Mouse (Mus musculus) liver, embryonic 15.5 days (tissue): Measurements from ENCODE around the gene Tgm7. TPM values are rescaled to one million over a fixed set of nuclear protein-coding genes. Genes with fewer than 3 reads are reported as not detected.
"Not testable (repeated sequence)": the region's sequence is repeated elsewhere in the genome, so short reads cannot be mapped to it uniquely, and the experiment has no call there.

Source experiments
- ATAC-seq: fragments of 200-750 bp; cut with Nextera tagmentation; 2 replicates; pipeline ENCODE4 v1.8.0; 2017; ENCODE audit warnings: moderate number of reproducible peaks, mild to moderate bottlenecking, moderate library complexity; ENCODE audit not compliant: insufficient read depth
- H3K27ac ChIP-seq: fragments of 300-500 bp; sonication (generic); replicated peaks from 2 replicates; pipeline ENCODE4 v1.5.1; 2015; ENCODE audit warnings: mild to moderate bottlenecking, inconsistent platforms
- H3K27me3 ChIP-seq: fragments of 300-500 bp; sonication (generic); 2 replicates; pipeline ENCODE4 v1.6.1; 2015; ENCODE audit warnings: mild to moderate bottlenecking, inconsistent platforms
- H3K36me3 ChIP-seq: fragments of 300-500 bp; sonication (generic); replicated peaks from 2 replicates; pipeline ENCODE4 v1.6.1; 2015; ENCODE audit warnings: moderate library complexity, mild to moderate bottlenecking, inconsistent platforms
- H3K4me1 ChIP-seq: fragments of 300-500 bp; sonication (generic); replicated peaks from 2 replicates; pipeline ENCODE4 v1.6.1; 2015; ENCODE audit warnings: inconsistent platforms
- H3K4me2 ChIP-seq: fragments of 300-500 bp; sonication (generic); 2 replicates; pipeline ENCODE4 v1.6.1; 2015; ENCODE audit warnings: moderate library complexity, mild to moderate bottlenecking, inconsistent platforms
- H3K4me3 ChIP-seq: fragments of 300-500 bp; sonication (generic); replicated peaks from 2 replicates; pipeline ENCODE4 v1.5.1; 2015; ENCODE audit warnings: mild to moderate bottlenecking, inconsistent platforms
- H3K9ac ChIP-seq: fragments of 300-500 bp; sonication (generic); 2 replicates; pipeline ENCODE4 v1.6.1; 2015; ENCODE audit warnings: moderate library complexity, mild to moderate bottlenecking, inconsistent platforms
- H3K9me3 ChIP-seq: fragments of 300-500 bp; sonication (generic); replicated peaks from 2 replicates; pipeline ENCODE4 v1.6.1; 2016; ENCODE audit warnings: inconsistent platforms
- WGBS: fragments of 180-500 bp; shearing (Covaris S2); methylation state at CpG from one replicate; pipeline ENCODE4 v1.1.7; 2015; ENCODE audit warnings: mixed read lengths; ENCODE audit not compliant: insufficient replicate concordance; 5-methylcytosine and 5-hydroxymethylcytosine counted together
- polyA plus RNA-seq: library from polyadenylated mRNA; unstranded; fragments of >200 nt; fragmentation: Nextera tagmentation; extraction: Ambion mirVana; gene quantifications from 2 replicates; pipeline ENCODE4 v1.2.1, GENCODE M21; 2015

Gene Tgm7
- polyA plus RNA-seq, 1 experiment from 2014 or later = not detected

- no peaks in the 10 kb centered on the region for H3K27me3 ChIP-seq
- ATAC-seq = no peak
- H3K9me3 ChIP-seq = no peaks in the 10 kb centered on the region
- no peak overlapping the region for H3K4me2 ChIP-seq
- no peaks in the 10 kb centered on the region for H3K36me3 ChIP-seq
- no peaks in the 10 kb centered on the region for H3K4me1 ChIP-seq
- H3K27ac ChIP-seq = no peak overlapping the region
- 61% methylated on average over 1 of the region's 1 CpGs for WGBS
- no peak overlapping the region for H3K9ac ChIP-seq
- no peak overlapping the region for H3K4me3 ChIP-seq
Observed at GRCm38 (mm10) chr2:121127536-121127935, 17.9 kb upstream of the Tgm7 start.

GRCm38 (mm10) chr2:121126302-121126701, 16.7 kb upstream of the Tgm7 start:
- H3K4me3 ChIP-seq, ATAC-seq, H3K9me3 ChIP-seq, H3K9ac ChIP-seq, H3K27ac ChIP-seq, H3K4me1 ChIP-seq, H3K27me3 ChIP-seq, H3K36me3 ChIP-seq, H3K4me2 ChIP-seq: not testable (repeated sequence)
- WGBS = 71% methylated on average over 5 of the region's 5 CpGs

- ATAC-seq = no peak
- Histone ChIP-seq H3K9me3 (no peaks in the 10 kb centered on the region), H3K9ac (no peak overlapping the region), H3K27me3 (peaks cover 19% of the 10 kb centered on the region), H3K4me2 (no peak overlapping the region), H3K4me3 (no peak overlapping the region), H3K27ac (no peak overlapping the region), H3K36me3 (no peaks in the 10 kb centered on the region), H3K4me1 (no peaks in the 10 kb centered on the region)
- WGBS = 61% methylated on average over 3 of the region's 3 CpGs
Observed at GRCm38 (mm10) chr2:121119260-121119659, 9.7 kb upstream of the Tgm7 start.

- Histone ChIP-seq H3K4me3 (no peak overlapping the region), H3K9me3 (no peaks in the 10 kb centered on the region), H3K27me3 (peaks cover 22% of the 10 kb centered on the region), H3K36me3 (no peaks in the 10 kb centered on the region), H3K4me1 (no peaks in the 10 kb centered on the region), H3K9ac (no peak overlapping the region), H3K4me2 (no peak overlapping the region), H3K27ac (no peak overlapping the region)
- WGBS = 67% methylated on average over 2 of the region's 2 CpGs
- no peak for ATAC-seq
Observed at GRCm38 (mm10) chr2:121115418-121115817, 5.8 kb upstream of the Tgm7 start.

GRCm38 (mm10) chr2:121105940-121106339, 3.7 kb downstream of the Tgm7 start:
- H3K4me2 ChIP-seq = no peak overlapping the region
- ATAC-seq = no peak; the same call in 1 of the 2 replicates
- H3K27ac ChIP-seq = no peak overlapping the region
- no peaks in the 10 kb centered on the region for H3K9me3 ChIP-seq
- no peak overlapping the region for H3K9ac ChIP-seq
- peaks cover 3% of the 10 kb centered on the region; the same call in 1 of the 2 replicates for H3K4me1 ChIP-seq
- H3K36me3 ChIP-seq = no peaks in the 10 kb centered on the region
- peaks cover under 1% of the 10 kb centered on the region; the same call in 1 of the 2 replicates for H3K27me3 ChIP-seq
- H3K4me3 ChIP-seq = no peak overlapping the region

- peak overlapping the region; percentile 27; the same call in 1 of the 2 replicates for H3K4me2 ChIP-seq
- ATAC-seq = no peak
- no peaks in the 10 kb centered on the region for H3K27me3 ChIP-seq
- no peaks in the 10 kb centered on the region for H3K36me3 ChIP-seq
- 18% methylated on average over 9 of the region's 9 CpGs for WGBS
- no peak overlapping the region for H3K9ac ChIP-seq
- H3K27ac ChIP-seq = no peak overlapping the region
- no peaks in the 10 kb centered on the region for H3K9me3 ChIP-seq
- no peak overlapping the region for H3K4me3 ChIP-seq
- peaks cover 3% of the 10 kb centered on the region; the same call in 1 of the 2 replicates for H3K4me1 ChIP-seq
Observed at GRCm38 (mm10) chr2:121102051-121102450, 7.5 kb downstream of the Tgm7 start.

GRCm38 (mm10) chr2:121089751-121090150, 19.8 kb downstream of the Tgm7 start:
- no peak overlapping the region for H3K9ac ChIP-seq
- H3K27ac ChIP-seq = no peak overlapping the region
- H3K27me3 ChIP-seq = no peaks in the 10 kb centered on the region; the same call in 1 of the 2 replicates
- no peaks in the 10 kb centered on the region for H3K4me1 ChIP-seq
- no peak for ATAC-seq
- H3K36me3 ChIP-seq = no peaks in the 10 kb centered on the region
- WGBS = 49% methylated on average over 4 of the region's 4 CpGs
- H3K9me3 ChIP-seq = no peaks in the 10 kb centered on the region
- H3K4me3 ChIP-seq = no peak overlapping the region
- H3K4me2 ChIP-seq = no peak overlapping the region

- ATAC-seq = no peak
- Histone ChIP-seq H3K9me3 (no peaks in the 10 kb centered on the region), H3K27me3 (no peaks in the 10 kb centered on the region; the same call in 1 of the 2 replicates), H3K4me2 (no peak overlapping the region), H3K4me3 (no peak overlapping the region), H3K9ac (no peak overlapping the region), H3K27ac (no peak overlapping the region), H3K4me1 (no peaks in the 10 kb centered on the region), H3K36me3 (no peaks in the 10 kb centered on the region)
- WGBS = 74% methylated on average over 3 of the region's 3 CpGs
Observed at GRCm38 (mm10) chr2:121088507-121088906, 21.1 kb downstream of the Tgm7 start.

- Histone ChIP-seq H3K4me3 (no peak within 1 kb of the TSS), H3K4me2 (no peak within 1 kb of the TSS), H3K27ac (no peak within 1 kb of the TSS), H3K4me1 (no peaks in the 10 kb centered on the region), H3K36me3 (no peaks in the 10 kb centered on the region), H3K9me3 (no peaks in the 10 kb centered on the region), H3K9ac (no peak within 1 kb of the TSS), H3K27me3 (no peaks in the 10 kb centered on the region)
- whole genome bisulfite sequencing = 20% methylated on average over 6 of the region's 6 CpGs
- ATAC-seq = no peak
Observed at GRCm38 (mm10) chr2:121085480-121086185, 24.0 kb downstream of the Tgm7 start, which contains the start of gene Tgm5. Gene Tgm5 (minus strand): TSS chr2:121085841.

GRCm38 (mm10) chr2:121082626-121083025, 27.0 kb downstream of the Tgm7 start:
- WGBS = 8% methylated on average over 1 of the region's 1 CpGs
- H3K4me3 ChIP-seq = no peak overlapping the region
- ATAC-seq = no peak
- no peak overlapping the region for H3K27ac ChIP-seq
- H3K27me3 ChIP-seq = 0 out of 2 replicates have a peak, but pooled peaks cover 2% of the 10 kb centered on the region
- H3K9me3 ChIP-seq = no peaks in the 10 kb centered on the region
- no peak overlapping the region for H3K9ac ChIP-seq
- no peak overlapping the region for H3K4me2 ChIP-seq
- H3K36me3 ChIP-seq = no peaks in the 10 kb centered on the region
- no peaks in the 10 kb centered on the region for H3K4me1 ChIP-seq

- Histone ChIP-seq H3K4me1 (no peaks in the 10 kb centered on the region), H3K9ac (no peak overlapping the region), H3K27me3 (0 out of 2 replicates have a peak, but pooled peaks cover 2% of the 10 kb centered on the region), H3K9me3 (no peaks in the 10 kb centered on the region), H3K4me2 (no peak overlapping the region), H3K36me3 (no peaks in the 10 kb centered on the region), H3K4me3 (no peak overlapping the region), H3K27ac (no peak overlapping the region)
- no peak for ATAC-seq
- WGBS = 34% methylated on average over 7 of the region's 7 CpGs
Observed at GRCm38 (mm10) chr2:121074747-121075146, 34.8 kb downstream of the Tgm7 start.

GRCm38 (mm10) chr2:121071871-121072270, 37.7 kb downstream of the Tgm7 start:
- Histone ChIP-seq H3K4me2 (no peak overlapping the region), H3K4me1 (no peaks in the 10 kb centered on the region), H3K36me3 (no peaks in the 10 kb centered on the region), H3K9ac (no peak overlapping the region), H3K4me3 (no peak overlapping the region), H3K27ac (no peak overlapping the region), H3K27me3 (no peaks in the 10 kb centered on the region), H3K9me3 (no peaks in the 10 kb centered on the region)
- no peak for ATAC-seq
- WGBS = 58% methylated on average over 6 of the region's 6 CpGs
